Mouse (Mus musculus) megakaryocyte, embryonic 14.5 days (primary cell): ENCODE results near the gene Cmya5. TPM values are rescaled to one million over a fixed set of nuclear protein-coding genes. Genes with fewer than 3 reads are reported as not detected.

Source experiments
- H3K27me3 ChIP-seq: replicated peaks from 2 replicates; pipeline ENCODE3; 2012; ENCODE audit warnings: inconsistent platforms
- H3K36me3 ChIP-seq: replicated peaks from 2 replicates; pipeline ENCODE3; 2012; ENCODE audit warnings: low read length, inconsistent platforms, mixed read lengths
- H3K4me1 ChIP-seq: 2 replicates; pipeline ENCODE4 v1.6.1; 2012; ENCODE audit warnings: inconsistent platforms
- H3K4me3 ChIP-seq: replicated peaks from 2 replicates; pipeline ENCODE3; 2012; ENCODE audit warnings: moderate library complexity, mild to moderate bottlenecking, inconsistent platforms
- H3K9me3 ChIP-seq: 2 replicates; pipeline ENCODE4 v1.6.1; 2012; ENCODE audit warnings: inconsistent platforms
- FLI1 ChIP-seq: IDR thresholded peaks from 2 replicates; pipeline ENCODE4 v1.6.1; 2012; ENCODE audit warnings: low read length, inconsistent platforms, mixed read lengths
- GATA1 ChIP-seq: IDR thresholded peaks from 3 replicates; pipeline ENCODE4 v1.6.1; 2012; ENCODE audit warnings: mixed read lengths, low read length, inconsistent platforms, borderline replicate concordance
- polyA plus RNA-seq: library from polyadenylated mRNA; stranded (reverse); fragments of >175 nt; gene quantifications from 2 replicates; pipeline ENCODE4 v1.2.3, GENCODE M21; 2012; ENCODE audit warnings: low replicate concordance; ENCODE audit not compliant: insufficient read depth

Gene Cmya5
- polyA plus RNA-seq, 1 experiment, result 0.02 TPM

DNA sequence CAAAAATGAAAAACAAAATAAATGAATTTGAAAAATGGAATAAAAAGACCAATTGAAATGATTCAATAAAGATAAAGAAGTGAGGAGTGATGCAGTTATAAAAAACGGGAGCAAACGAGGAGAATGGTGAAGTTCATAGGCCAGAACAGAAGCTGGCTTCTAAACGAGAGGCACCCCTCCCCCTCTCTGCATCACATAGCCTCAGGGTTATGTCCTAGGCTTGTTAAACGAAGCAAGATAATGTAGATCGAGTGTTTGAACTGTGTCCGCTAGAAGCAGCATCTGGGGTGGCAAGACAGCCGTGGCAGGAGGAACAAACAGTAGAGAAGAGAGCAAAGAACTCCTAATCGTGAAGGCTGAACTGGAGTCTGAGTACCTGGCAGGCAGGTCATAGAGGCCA is 74.1 kb downstream of the Cmya5 start:
- Histone ChIP-seq H3K36me3 (no peaks in the 10 kb centered on the region), H3K4me3 (no peak overlapping the region), H3K9me3 (no peaks in the 10 kb centered on the region), H3K4me1 (no peaks in the 10 kb centered on the region), H3K27me3 (no peaks in the 10 kb centered on the region)
- TF ChIP-seq GATA1 (no peak), FLI1 (no peak)

DNA sequence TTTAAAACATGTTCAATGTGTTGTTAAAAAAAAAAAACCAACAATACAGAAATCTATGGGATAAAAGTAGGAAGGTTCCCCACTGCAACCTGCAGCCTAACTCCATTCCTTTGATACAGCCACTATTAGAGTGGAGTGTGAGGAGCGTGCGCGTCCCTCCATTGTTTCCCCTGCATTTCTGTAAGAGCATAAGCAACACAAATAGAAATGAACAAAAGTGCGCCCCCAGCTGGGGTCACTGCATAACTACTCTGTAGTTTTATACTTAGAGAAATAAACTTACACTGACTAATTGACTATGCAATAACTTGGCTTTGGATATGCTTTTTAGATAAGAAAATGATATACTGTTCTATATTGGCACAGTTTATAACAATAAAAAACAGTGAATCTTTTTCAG is 75.0 kb downstream of the Cmya5 start:
- H3K27me3 ChIP-seq, result no peaks in the 10 kb centered on the region
- H3K4me1 ChIP-seq, result no peaks in the 10 kb centered on the region
- TF ChIP-seq GATA1 (no peak), FLI1 (no peak)
- no peak overlapping the region for H3K4me3 ChIP-seq
- no peaks in the 10 kb centered on the region for H3K9me3 ChIP-seq
- H3K36me3 ChIP-seq, result no peaks in the 10 kb centered on the region

DNA sequence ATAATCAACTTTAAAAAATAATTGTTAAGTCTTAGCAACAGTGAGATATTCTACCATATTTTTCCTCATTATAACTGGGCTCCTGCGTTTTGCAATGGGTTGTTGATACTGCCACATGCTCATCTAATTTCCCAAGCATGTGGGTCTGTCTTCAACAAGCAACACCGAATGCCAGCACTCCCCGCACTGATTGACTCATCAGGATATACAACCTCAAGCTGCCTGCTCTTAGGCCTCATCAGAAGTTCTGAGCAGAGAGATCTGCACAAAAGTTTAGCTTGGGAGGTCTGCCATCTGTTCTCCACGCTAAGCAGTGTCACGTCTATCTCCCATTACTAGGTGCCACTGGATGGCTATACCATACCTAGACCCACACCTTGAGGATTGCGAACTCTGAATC is 76.2 kb downstream of the Cmya5 start:
- no peaks in the 10 kb centered on the region for H3K36me3 ChIP-seq

DNA sequence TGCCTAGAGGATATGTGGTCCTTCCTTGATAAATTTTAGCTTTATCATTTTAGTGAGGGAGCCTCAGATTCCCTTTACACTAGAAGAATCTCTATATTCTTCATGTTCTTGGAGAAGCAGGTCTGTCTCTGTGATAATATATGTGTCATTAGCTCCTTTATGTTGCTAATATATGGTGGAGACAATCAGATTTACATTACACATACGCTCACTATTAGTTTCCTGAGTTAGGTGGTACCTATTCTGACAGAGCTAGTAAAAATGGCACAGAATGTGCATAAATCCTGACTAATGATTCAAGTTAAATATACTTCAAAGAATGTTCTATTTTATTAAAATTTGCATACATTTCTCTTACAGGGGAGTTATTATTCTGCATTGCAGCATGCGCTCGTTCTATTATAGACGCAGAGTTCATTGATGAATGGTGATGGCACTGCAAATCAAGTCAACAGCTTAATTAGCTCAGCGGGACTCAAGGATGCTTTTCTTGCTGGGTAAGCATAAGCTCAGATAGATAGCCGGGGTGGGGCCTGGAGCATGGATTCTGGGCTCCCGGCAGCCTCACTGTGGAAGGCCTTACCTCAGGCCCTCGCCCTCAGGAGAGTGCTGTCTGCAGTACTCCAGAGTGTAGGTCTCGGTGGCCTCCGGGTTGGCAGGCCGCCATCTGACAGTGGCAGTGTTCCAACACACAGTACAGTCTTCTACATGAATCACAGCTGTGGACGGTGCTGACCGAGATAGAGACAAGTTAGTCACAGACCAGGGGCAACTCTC is 81.5 kb downstream of the Cmya5 start:
- no peak overlapping the region for H3K4me3 ChIP-seq
- H3K27me3 ChIP-seq, result peaks cover 3% of the 10 kb centered on the region
- H3K36me3 ChIP-seq, result no peaks in the 10 kb centered on the region
- no peaks in the 10 kb centered on the region for H3K4me1 ChIP-seq
- no peaks in the 10 kb centered on the region for H3K9me3 ChIP-seq
- TF ChIP-seq FLI1 (no peak), GATA1 (no peak)

More for the DNA sequence above, 76.2 kb downstream of the Cmya5 start:
- H3K4me3 ChIP-seq, result no peak overlapping the region
- H3K27me3 ChIP-seq, result no peaks in the 10 kb centered on the region
- TF ChIP-seq GATA1 (no peak), FLI1 (no peak)
- H3K9me3 ChIP-seq, result no peaks in the 10 kb centered on the region
- H3K4me1 ChIP-seq, result no peaks in the 10 kb centered on the region

DNA sequence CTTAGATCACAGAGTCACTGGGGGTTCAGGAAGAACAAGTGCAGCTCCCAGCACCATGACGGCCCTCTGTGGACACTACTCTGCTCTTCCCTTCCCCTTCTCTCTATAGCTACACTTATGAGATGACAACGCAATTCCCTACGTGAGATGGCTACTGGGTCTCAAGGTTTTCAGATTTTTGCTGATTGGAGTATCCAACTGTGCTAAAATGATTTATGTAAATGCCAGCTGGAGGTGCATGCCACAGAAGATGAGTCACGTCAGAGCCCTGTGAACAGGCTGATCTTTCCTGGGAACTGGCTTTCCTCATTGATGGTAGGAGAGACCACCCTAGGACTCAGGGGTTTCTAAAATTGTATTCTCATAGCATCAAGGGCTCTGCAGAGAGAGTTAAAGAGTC is 83.2 kb downstream of the Cmya5 start:
- Histone ChIP-seq H3K27me3 (peaks cover 3% of the 10 kb centered on the region), H3K9me3 (no peaks in the 10 kb centered on the region), H3K4me1 (no peaks in the 10 kb centered on the region), H3K36me3 (no peaks in the 10 kb centered on the region), H3K4me3 (no peak overlapping the region)
- TF ChIP-seq GATA1, result no peak

DNA sequence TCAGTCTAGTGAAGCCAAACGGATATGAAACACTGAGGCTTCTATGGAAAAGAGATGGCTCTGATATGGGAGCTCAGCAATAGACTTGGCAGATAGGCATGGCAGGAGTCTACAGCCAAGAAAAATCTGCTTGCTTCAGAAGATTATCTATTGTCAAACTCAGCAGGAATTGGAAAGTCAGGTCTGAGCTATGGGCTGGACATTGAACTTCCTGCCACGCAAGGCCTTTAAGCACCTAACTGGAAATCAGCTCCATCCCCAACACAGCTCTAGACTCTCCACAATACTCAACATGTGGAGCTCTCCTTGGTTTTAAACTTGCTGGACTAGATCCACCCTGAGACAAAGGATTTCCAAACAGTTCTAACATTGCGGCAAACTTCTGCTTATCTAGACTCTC is 84.1 kb downstream of the Cmya5 start:
- Histone ChIP-seq H3K36me3 (no peaks in the 10 kb centered on the region), H3K4me3 (no peak overlapping the region), H3K27me3 (peaks cover 3% of the 10 kb centered on the region), H3K9me3 (no peaks in the 10 kb centered on the region), H3K4me1 (no peaks in the 10 kb centered on the region)
- TF ChIP-seq GATA1 (no peak), FLI1 (no peak)

DNA sequence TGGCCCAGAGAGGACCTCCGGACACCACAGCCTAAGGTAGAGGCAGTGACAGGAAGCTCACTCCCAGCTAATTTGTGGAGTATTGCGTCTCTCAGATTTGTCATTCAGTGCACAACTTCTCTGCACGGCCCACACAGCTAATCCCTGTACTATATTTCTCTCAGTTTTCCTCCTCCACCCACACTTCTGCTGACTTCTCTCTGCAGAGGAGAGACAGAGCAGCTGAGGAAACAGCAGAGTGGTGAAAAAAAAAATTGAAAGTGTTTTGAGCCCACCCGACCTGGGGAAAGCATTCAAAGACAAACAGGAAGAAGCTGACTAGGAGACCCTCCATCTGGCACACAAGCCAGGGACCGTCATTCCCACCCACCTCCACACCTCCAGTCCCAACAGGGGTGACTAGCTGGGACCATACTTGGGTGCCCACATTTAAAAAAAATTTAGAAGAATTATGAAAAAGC is 85.9 kb downstream of the Cmya5 start:
- Histone ChIP-seq H3K4me1 (no peaks in the 10 kb centered on the region), H3K9me3 (no peaks in the 10 kb centered on the region), H3K36me3 (no peaks in the 10 kb centered on the region), H3K4me3 (no peak overlapping the region), H3K27me3 (peaks cover 3% of the 10 kb centered on the region)
- TF ChIP-seq GATA1, result no peak
- TF ChIP-seq FLI1, result no peak

DNA sequence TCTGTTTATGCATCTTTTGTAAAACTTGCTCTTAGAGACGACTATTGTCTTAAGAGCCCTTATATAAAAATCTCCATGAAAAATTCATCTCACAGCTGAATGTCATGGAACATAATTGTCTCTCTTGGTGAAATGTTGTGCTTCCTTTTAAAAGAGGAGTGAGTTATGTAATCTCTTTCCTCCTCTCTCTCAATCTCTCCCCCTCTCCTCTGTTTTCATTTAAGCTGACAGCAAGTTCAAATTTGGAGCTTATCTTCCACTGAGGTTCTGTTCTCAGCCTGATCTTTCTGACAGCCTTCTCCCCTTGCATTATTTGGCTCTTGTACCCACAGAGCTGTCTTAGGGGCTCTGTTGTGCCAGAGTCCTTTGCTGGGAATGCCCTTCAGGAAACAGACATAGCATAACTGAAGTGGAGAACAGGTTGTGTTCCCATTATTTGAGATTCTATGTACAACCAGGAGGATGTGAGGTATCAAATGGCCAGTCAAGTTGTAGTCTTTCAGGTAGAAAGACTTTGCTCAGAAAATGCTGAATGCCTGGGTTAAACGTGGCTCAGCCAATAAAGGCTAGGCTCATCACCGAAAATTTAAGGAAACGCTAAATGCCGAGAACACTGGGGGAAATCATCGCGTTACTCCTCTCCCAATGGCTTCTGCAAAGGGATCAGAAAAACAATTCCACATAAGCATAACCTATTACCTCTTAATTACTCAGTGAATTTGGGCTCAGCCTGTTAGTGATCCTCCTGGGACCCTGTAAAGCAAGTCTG is 86.8 kb downstream of the Cmya5 start:
- Histone ChIP-seq H3K9me3 (no peaks in the 10 kb centered on the region), H3K4me3 (no peak overlapping the region), H3K4me1 (no peaks in the 10 kb centered on the region), H3K27me3 (peaks cover 3% of the 10 kb centered on the region), H3K36me3 (no peaks in the 10 kb centered on the region)
- TF ChIP-seq GATA1, result no peak
- no peak for TF ChIP-seq FLI1

DNA sequence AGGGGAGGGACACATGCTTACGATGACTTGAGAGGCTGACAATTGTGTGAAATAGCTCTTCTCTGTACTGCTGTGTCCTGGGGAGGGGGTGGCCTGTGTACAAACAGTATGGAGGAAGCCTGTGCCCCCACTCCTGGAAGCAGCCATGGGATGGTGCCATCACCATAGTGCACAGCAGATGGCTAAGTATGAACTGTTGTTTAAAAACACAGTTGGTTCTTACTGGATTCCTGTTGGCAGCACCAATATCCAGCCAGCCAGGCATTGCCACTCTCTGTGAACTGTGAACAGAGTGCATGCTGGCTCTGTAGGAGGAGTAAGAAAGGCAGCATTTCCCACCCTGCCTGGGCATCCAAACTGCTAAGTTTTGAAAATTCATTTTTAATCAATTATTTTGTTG is 88.4 kb downstream of the Cmya5 start:
- Histone ChIP-seq H3K36me3 (no peaks in the 10 kb centered on the region), H3K4me1 (no peaks in the 10 kb centered on the region), H3K9me3 (no peaks in the 10 kb centered on the region), H3K27me3 (peaks cover 3% of the 10 kb centered on the region), H3K4me3 (no peak overlapping the region)
- TF ChIP-seq GATA1 (no peak), FLI1 (no peak)

DNA sequence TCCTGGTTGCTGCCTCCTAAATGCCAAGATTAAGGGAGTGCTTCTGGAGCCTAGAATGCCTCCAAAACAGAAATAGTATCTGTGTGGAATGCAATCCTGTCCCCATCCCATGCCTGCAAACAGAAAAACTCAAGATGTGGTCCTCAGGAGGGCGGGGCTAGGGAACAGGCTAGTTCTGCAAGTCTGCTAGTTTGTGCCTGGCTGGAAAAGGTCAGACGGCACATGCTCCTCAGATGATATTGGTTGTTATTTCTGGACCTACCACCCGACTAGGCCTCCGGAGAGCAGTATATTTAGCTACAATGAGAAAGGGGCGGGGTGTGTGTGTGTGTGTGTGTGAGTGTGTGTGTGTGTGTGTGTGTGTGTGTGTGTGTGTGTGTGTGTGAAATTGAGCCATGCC is 93.0 kb downstream of the Cmya5 start:
- Histone ChIP-seq H3K4me1 (no peaks in the 10 kb centered on the region), H3K36me3 (no peaks in the 10 kb centered on the region), H3K4me3 (no peak overlapping the region), H3K9me3 (no peaks in the 10 kb centered on the region), H3K27me3 (no peaks in the 10 kb centered on the region)
- no peak for TF ChIP-seq GATA1
- no peak for TF ChIP-seq FLI1

DNA sequence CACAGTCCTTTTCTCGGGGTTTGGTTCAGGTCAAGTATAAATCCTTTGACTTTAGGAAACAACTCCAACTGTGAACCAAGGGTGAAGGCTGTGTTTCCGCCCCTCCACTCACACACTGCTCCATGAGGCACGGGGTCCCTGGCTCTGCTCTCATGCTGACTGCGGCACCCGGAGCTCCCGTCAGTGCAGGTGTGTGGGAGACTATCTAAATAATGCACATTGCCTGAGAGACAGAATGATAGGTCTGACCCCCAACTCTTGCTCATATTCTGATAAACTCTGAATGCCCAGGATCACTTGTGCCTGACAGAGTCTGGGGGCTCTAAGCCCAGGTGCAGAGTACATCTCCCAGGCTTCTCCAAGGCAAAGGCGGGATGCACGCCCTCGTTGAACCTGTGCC is 103.5 kb downstream of the Cmya5 start:
- no peaks in the 10 kb centered on the region for H3K4me1 ChIP-seq
- no peaks in the 10 kb centered on the region for H3K36me3 ChIP-seq
- H3K9me3 ChIP-seq, result 0 out of 2 replicates have a peak, but pooled peaks cover 5% of the 10 kb centered on the region
- TF ChIP-seq FLI1, result no peak
- no peak for TF ChIP-seq GATA1
- peaks cover 4% of the 10 kb centered on the region for H3K27me3 ChIP-seq
- H3K4me3 ChIP-seq, result no peak overlapping the region
